Mouse (Mus musculus): Measurements from ENCODE around the gene Tle6. TPM values are rescaled to one million over a fixed set of nuclear protein-coding genes. Genes with fewer than 3 reads are reported as not detected.
A peak's percentile ranks its signal among the peaks of the same experiment; 100 is the strongest.

Gene Tle6
- polyA plus RNA-seq, 1 experiment from 2014 or later = 7.6 TPM

DNA sequence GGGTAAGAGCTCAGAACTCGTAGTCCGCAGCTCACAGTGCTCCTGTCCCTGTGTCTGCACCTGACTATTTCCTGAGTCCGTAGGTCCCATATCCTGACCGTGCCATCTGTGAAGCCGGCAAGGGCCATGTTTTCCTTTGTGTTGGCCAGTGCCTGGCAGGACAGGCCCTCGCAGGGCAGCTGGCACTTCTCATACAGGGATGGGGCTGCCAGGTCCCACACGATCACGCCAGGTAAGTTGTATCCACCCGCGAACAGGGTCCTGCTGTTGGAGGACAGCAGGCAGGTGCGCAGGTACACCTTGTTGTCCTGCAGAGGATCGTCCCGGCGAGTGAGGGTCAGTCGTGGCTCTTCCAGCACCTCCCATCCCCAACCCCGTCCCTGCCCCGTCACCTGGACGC lies 6.9 kb downstream of the Tle6 start:
- H3K27me3 ChIP-seq (ENCODE audit: control insufficient read depth, insufficient read depth, low read length) = no peaks in the 10 kb centered on the region
- H3K36me3 ChIP-seq (ENCODE audit: control insufficient read depth, insufficient read depth, low read length) = no peaks in the 10 kb centered on the region
- H3K4me2 ChIP-seq (replicated peaks; ENCODE audit: low read depth) = no peak overlapping the region
- 73% methylated on average over 18 of the region's 18 CpGs for WGBS
- no peak overlapping the region for H3K27ac ChIP-seq (replicated peaks)
- no peaks in the 10 kb centered on the region for H3K9me3 ChIP-seq (ENCODE audit: control insufficient read depth, low read length)
- no peak overlapping the region for H3K4me3 ChIP-seq (ENCODE audit: low read depth, low read length)
- DNase-seq (ENCODE audit: low spot score) (no peak), ATAC-seq (ENCODE audit: low FRiP score, low TSS enrichment) (no peak)
- H3K9ac ChIP-seq (ENCODE audit: low read length) = no peak overlapping the region
- TF ChIP-seq CTCF (IDR thresholded peaks at IDR 0.05; ENCODE audit: low read depth) (no peak), EP300 (optimal IDR thresholded peaks at IDR 0.05) (no peak)
- H3K4me1 ChIP-seq (replicated peaks; ENCODE audit: control insufficient read depth, insufficient read depth) = 0 out of 2 replicates have a peak, but pooled peaks cover 2% of the 10 kb centered on the region

- no peak for ATAC-seq (ENCODE audit: low FRiP score, low TSS enrichment)
- no peak overlapping the region for H3K9ac ChIP-seq (ENCODE audit: low read length)
- no peaks in the 10 kb centered on the region for H3K9me3 ChIP-seq (ENCODE audit: control insufficient read depth, low read length)
- no peak overlapping the region for H3K4me3 ChIP-seq (ENCODE audit: low read depth, low read length)
- H3K4me2 ChIP-seq (replicated peaks; ENCODE audit: low read depth) = no peak overlapping the region
- WGBS = 62% methylated on average over 4 of the region's 4 CpGs
- H3K4me1 ChIP-seq (replicated peaks; ENCODE audit: control insufficient read depth, insufficient read depth) = 0 out of 2 replicates have a peak, but pooled peaks cover 2% of the 10 kb centered on the region
- no peak for DNase-seq (ENCODE audit: low spot score)
- H3K27me3 ChIP-seq (ENCODE audit: control insufficient read depth, insufficient read depth, low read length) = no peaks in the 10 kb centered on the region
- no peaks in the 10 kb centered on the region for H3K36me3 ChIP-seq (ENCODE audit: control insufficient read depth, insufficient read depth, low read length)
- TF ChIP-seq CTCF (IDR thresholded peaks at IDR 0.05; ENCODE audit: low read depth) (no peak), EP300 (optimal IDR thresholded peaks at IDR 0.05) (no peak)
- H3K27ac ChIP-seq (replicated peaks) = no peak overlapping the region
Measured at GRCm38 (mm10) chr10:81593223-81593622, 7.7 kb downstream of the Tle6 start.

- H3K4me3 ChIP-seq (ENCODE audit: low read depth, low read length) = no peak overlapping the region
- H3K27me3 ChIP-seq (ENCODE audit: control insufficient read depth, insufficient read depth, low read length) = no peaks in the 10 kb centered on the region
- H3K9me3 ChIP-seq (ENCODE audit: control insufficient read depth, low read length) = no peaks in the 10 kb centered on the region
- no peak for ATAC-seq (ENCODE audit: low FRiP score, low TSS enrichment)
- H3K4me1 ChIP-seq (replicated peaks; ENCODE audit: control insufficient read depth, insufficient read depth) = 0 out of 2 replicates have a peak, but pooled peaks cover 2% of the 10 kb centered on the region
- WGBS = 80% methylated on average over 7 of the region's 7 CpGs
- no peak for DNase-seq (ENCODE audit: low spot score)
- TF ChIP-seq CTCF (IDR thresholded peaks at IDR 0.05; ENCODE audit: low read depth) (no peak), EP300 (optimal IDR thresholded peaks at IDR 0.05) (no peak)
- H3K4me2 ChIP-seq (replicated peaks; ENCODE audit: low read depth) = no peak overlapping the region
- H3K36me3 ChIP-seq (ENCODE audit: control insufficient read depth, insufficient read depth, low read length) = no peaks in the 10 kb centered on the region
- no peak overlapping the region for H3K9ac ChIP-seq (ENCODE audit: low read length)
- no peak overlapping the region for H3K27ac ChIP-seq (replicated peaks)
Measured at GRCm38 (mm10) chr10:81592631-81593030, 8.2 kb downstream of the Tle6 start.

- H3K27ac ChIP-seq (replicated peaks) = no peak overlapping the region
- TF ChIP-seq EP300 (optimal IDR thresholded peaks at IDR 0.05) (no peak), CTCF (IDR thresholded peaks at IDR 0.05; ENCODE audit: low read depth) (no peak)
- WGBS = 42% methylated on average over 9 of the region's 9 CpGs
- H3K27me3 ChIP-seq (ENCODE audit: control insufficient read depth, insufficient read depth, low read length) = no peaks in the 10 kb centered on the region
- no peak overlapping the region for H3K4me2 ChIP-seq (replicated peaks; ENCODE audit: low read depth)
- peak; percentile 35 for DNase-seq (ENCODE audit: low spot score)
- no peaks in the 10 kb centered on the region for H3K36me3 ChIP-seq (ENCODE audit: control insufficient read depth, insufficient read depth, low read length)
- no peak overlapping the region for H3K9ac ChIP-seq (ENCODE audit: low read length)
- no peaks in the 10 kb centered on the region for H3K9me3 ChIP-seq (ENCODE audit: control insufficient read depth, low read length)
- ATAC-seq (ENCODE audit: low FRiP score, low TSS enrichment) = peak; percentile 11; the same call in 1 of the 2 replicates
- H3K4me1 ChIP-seq (replicated peaks; ENCODE audit: control insufficient read depth, insufficient read depth) = 0 out of 2 replicates have a peak, but pooled peaks cover 2% of the 10 kb centered on the region
- H3K4me3 ChIP-seq (ENCODE audit: low read depth, low read length) = no peak overlapping the region
Measured at GRCm38 (mm10) chr10:81591846-81592245, 9.0 kb downstream of the Tle6 start.

DNA sequence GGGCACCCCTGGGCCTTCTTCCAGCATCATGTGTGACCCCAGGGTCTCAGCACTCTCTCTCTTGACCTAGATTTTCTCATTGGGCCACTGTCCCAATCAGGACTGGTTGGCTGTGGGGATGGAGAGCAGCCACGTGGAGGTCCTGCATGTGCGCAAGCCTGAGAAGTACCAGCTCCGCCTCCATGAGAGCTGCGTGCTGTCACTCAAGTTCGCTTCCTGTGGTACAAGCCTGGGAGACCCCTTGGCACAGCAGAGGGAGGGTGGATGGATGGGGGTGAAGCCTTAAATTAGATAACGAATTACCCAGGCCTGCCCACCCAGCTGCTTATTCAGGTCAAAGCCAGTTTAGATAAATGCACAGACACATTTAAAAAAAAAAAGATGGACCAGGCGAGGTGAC lies 12.1 kb downstream of the Tle6 start:
- WGBS = 70% methylated on average over 7 of the region's 7 CpGs
- H3K36me3 ChIP-seq (ENCODE audit: control insufficient read depth, insufficient read depth, low read length) = no peaks in the 10 kb centered on the region
- no peaks in the 10 kb centered on the region for H3K9me3 ChIP-seq (ENCODE audit: control insufficient read depth, low read length)
- H3K4me1 ChIP-seq (replicated peaks; ENCODE audit: control insufficient read depth, insufficient read depth) = no peaks in the 10 kb centered on the region
- no peak overlapping the region for H3K9ac ChIP-seq (ENCODE audit: low read length)
- DNase-seq (ENCODE audit: low spot score) (no peak), ATAC-seq (ENCODE audit: low FRiP score, low TSS enrichment) (no peak)
- no peak overlapping the region for H3K27ac ChIP-seq (replicated peaks)
- H3K27me3 ChIP-seq (ENCODE audit: control insufficient read depth, insufficient read depth, low read length) = no peaks in the 10 kb centered on the region
- H3K4me3 ChIP-seq (ENCODE audit: low read depth, low read length) = no peak overlapping the region
- H3K4me2 ChIP-seq (replicated peaks; ENCODE audit: low read depth) = no peak overlapping the region
- TF ChIP-seq CTCF (IDR thresholded peaks at IDR 0.05; ENCODE audit: low read depth) (no peak), EP300 (optimal IDR thresholded peaks at IDR 0.05) (no peak)

DNA sequence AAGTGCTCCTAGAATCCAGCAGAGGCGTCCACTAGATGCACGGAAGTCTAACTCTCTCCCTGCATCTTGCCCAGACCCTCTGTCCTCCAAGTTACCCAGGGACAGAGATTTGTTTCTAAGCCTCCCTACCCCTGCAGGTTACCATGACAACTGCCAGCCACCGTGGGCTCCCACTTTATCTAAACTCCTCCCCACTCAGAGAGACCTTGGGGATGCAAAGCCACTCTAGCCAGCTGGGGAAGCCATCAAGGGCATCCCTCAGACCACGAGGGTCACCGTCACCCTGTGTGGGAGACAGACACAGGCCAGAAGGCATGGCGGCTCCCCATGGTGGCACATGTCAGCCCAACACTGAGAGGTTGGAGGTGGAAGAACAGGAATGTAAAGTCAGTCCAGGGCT lies 17.5 kb downstream of the Tle6 start:
- no peaks in the 10 kb centered on the region for H3K36me3 ChIP-seq (ENCODE audit: control insufficient read depth, insufficient read depth, low read length)
- H3K9me3 ChIP-seq (ENCODE audit: control insufficient read depth, low read length) = no peaks in the 10 kb centered on the region
- 57% methylated on average over 6 of the region's 6 CpGs for WGBS
- no peak for TF ChIP-seq CTCF (IDR thresholded peaks at IDR 0.05; ENCODE audit: low read depth)
- no peak for TF ChIP-seq EP300 (optimal IDR thresholded peaks at IDR 0.05)
- no peak overlapping the region for H3K4me3 ChIP-seq (ENCODE audit: low read depth, low read length)
- ATAC-seq (ENCODE audit: low FRiP score, low TSS enrichment) (no peak), DNase-seq (ENCODE audit: low spot score) (no peak)
- no peak overlapping the region for H3K27ac ChIP-seq (replicated peaks)
- H3K27me3 ChIP-seq (ENCODE audit: control insufficient read depth, insufficient read depth, low read length) = no peaks in the 10 kb centered on the region
- H3K4me1 ChIP-seq (replicated peaks; ENCODE audit: control insufficient read depth, insufficient read depth) = no peaks in the 10 kb centered on the region
- no peak overlapping the region for H3K9ac ChIP-seq (ENCODE audit: low read length)
- H3K4me2 ChIP-seq (replicated peaks; ENCODE audit: low read depth) = no peak overlapping the region

Measured in stomach, postnatal 0 days (tissue).